Mouse (Mus musculus) left cerebral cortex, postnatal 4 days (tissue): ENCODE results near the gene Klhl41. TPM values are rescaled to one million over a fixed set of nuclear protein-coding genes. Genes with fewer than 3 reads are reported as not detected.
"Not testable (repeated sequence)": the region's sequence is repeated elsewhere in the genome, so short reads cannot be mapped to it uniquely, and the experiment has no call there.

Source experiments
- DNase-seq: peaks from one replicate; pipeline ENCODE4 v3.0.0-alpha.2; 2022
- intact Hi-C: fragments of 180-260 bp; cut with DNase I; formaldehyde crosslinking; loops from one replicate; pipeline ENCODE4 v1.15.1; 2025
- total RNA-seq, 2 experiments: library from RNA; stranded (reverse); gene quantifications; 2 replicates each; pipeline ENCODE4 v1.2.3; 2021

The Klhl41 gene
- total RNA-seq, result under 1 TPM; 0.58 to 0.66 TPM

DNA sequence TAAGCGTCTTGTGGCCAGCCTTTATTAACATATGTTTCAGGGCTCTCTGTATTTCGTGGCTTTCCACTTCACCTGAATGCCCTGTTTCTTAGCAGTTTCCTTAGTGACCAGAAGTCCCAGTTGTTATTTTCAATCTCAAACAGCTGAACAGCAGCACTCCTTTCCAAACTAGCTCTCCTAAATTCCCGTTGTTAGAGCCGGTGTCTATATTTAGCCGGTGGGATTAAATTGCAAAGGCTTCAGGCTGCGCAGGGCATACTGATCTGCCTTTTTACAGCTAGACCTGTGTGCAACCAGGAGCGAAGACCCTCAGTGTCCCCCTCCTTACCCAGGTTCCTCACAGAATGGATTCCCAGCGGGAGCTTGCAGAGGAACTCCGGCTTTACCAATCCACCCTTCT lies at the start of gene Klhl41:
Gene Klhl41 (plus strand): TSS at position 268 of the 400 bp plus-strand sequence.
- no peak for DNase-seq

DNA sequence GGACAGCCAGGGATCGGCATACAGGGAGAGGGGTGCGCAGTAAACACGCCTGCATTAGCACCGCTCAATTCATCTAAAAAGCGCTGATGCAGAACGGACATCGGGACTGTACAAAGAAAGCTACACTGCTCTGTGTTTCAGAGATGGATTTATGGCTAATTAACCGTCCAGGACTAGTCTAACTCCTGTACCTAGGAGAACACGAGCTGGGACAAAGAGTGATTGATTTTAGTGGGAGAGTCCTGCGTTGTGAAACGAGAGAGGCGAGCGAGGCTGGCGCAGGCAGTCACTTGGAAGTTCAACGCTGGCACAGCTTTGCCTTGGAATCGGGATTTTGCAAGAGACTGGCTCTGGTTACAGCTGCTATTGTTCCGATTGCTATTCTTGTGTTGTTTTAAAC lies 40.7 kb upstream of the Klhl41 start:
- intact Hi-C loops, result no loop called here
- no peak for DNase-seq

More for the DNA sequence above, at the start of gene Klhl41:
- intact Hi-C loops, result no loop called here

DNA sequence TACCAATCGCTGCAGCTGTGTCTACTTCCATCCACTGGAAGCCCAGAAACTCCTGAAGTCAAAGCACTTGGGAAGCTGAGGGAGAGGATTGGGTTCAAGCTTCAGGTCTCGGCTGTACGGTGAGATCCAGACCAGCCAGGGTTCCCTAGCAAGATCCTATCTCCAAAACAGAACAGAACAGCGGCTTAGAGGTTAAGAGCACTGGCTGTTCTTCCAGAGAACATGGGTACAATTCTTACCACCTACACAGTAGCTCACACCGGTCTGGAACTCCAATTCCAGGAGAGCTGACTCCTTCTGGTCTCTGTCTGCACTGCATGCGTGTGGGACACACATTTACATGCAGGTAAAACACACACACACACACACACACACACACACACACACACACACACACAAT lies 40.0 kb upstream of the Klhl41 start:
- intact Hi-C loops, result no loop called here
- no peak for DNase-seq

DNA sequence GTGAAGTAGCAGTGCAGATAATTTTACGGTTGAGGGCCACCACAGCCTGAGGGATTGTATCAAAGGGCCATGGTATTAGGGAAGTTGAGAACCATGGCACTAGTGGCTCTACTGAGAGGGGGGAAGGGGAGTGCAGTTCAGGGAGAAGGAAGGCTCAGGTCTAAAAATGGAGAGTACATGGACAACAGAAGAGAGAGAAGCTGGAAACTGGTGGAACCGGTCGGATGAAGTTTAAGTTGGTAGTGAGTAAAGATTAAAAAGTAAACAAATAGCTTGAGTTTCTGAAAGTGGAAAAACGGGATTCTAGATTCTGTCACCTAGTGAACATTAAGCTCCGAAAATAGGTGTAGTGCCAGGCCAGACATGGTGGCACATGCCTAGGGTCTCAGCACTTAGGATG lies 39.1 kb upstream of the Klhl41 start:
- intact Hi-C loops, result no loop called here
- no peak for DNase-seq

DNA sequence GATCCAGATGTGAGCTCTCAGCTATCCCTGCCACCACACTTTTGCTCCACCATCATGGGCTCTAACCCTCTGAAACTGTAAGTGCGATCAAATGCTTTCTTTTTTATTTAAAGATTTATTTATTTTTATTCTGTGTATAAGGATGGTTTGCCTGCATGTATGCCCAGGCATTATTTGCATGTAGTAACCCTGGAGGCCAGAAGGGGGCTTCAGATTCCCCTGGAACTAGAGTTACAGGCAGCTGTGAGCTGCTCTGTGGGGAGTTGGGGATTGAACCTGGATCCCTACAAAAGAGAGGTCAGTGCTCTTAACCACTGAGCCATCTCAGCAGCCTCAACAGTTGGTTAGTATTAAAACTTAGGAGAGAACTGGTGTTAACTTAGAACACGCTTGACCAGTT lies 38.5 kb upstream of the Klhl41 start:
- intact Hi-C loops, result no loop called here
- DNase-seq, result no peak

DNA sequence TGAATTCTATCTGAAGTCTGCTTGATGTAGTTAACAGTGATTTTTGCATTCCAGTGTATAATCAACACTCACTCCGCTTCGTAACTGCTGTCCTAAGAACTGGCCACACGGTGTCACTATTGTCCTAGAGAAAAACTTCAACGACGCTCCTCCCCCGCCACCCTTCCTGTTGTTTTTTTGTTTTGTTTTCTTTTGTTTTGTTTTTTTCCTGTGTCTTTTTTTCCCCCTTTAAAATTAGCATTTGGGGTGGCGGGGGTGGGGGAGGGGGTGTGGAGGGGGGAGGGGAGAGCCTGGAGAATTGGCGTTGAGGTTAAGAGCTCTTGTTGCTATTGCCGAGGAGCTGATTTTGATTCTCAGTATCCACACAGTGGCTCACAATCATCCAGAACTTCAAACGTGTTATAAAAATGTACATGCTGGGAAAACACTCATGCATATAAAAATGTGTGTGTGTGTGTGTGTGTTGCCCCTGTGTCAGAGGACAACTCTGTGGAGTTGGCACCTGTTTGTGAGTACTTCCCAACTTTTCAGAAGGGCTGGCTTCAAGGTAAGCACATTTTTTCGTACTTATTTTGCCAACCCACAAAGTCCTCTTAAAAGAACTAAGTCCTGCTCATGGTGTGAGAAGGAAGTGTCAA lies 34.7 kb upstream of the Klhl41 start:
- DNase-seq, result peak; percentile 36
- intact Hi-C loops, result loop anchor here (5.0 kb wide), 1 partner anchor 927 kb away; no protein-coding TSS in a partner anchor

DNA sequence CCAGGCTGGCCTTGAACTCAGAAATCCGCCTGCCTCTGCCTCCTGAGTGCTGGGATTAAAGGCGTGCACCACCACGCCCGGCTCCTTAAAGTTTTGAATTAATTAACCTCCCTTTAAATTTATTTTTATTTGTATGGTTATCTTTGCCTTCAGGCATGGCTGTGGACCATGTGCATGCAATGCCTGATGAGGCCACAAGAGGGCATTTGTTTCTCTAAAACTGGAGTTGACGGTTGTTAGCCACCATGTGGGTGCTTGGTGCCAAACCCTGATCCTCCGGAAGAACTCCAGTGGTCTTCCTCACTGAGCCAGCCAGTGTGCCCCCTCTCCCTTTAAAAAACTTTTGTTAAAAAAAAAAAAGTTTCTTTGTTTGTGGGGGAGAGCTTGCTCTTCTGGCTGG lies 34.1 kb upstream of the Klhl41 start:
- peak; percentile 43 for DNase-seq
- intact Hi-C loops, result loop anchor here (5.0 kb wide), 1 partner anchor 926 kb away; no protein-coding TSS in a partner anchor

DNA sequence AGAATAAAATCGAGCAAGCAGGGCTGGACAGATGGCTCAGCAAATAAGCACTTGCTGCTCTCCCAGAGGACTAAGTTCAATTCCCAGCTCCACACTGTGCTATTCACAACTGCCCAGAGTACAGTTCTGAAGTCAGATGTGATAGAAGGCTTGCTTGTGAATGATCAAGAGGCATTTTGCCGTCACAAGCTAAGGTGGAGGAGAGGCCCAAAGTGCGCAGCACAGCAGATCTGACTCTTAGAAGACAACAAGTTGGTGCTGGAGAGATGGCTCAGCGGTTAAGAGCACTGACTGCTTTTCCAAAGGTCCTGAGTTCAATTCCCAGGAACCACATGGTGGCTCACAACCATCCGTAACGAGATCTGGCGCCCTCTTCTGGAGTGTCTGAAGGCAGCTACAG lies 31.9 kb upstream of the Klhl41 start:
- not testable (repeated sequence) for DNase-seq
- intact Hi-C loops, result loop anchor here (5.0 kb wide), 1 partner anchor 924 kb away; no protein-coding TSS in a partner anchor

DNA sequence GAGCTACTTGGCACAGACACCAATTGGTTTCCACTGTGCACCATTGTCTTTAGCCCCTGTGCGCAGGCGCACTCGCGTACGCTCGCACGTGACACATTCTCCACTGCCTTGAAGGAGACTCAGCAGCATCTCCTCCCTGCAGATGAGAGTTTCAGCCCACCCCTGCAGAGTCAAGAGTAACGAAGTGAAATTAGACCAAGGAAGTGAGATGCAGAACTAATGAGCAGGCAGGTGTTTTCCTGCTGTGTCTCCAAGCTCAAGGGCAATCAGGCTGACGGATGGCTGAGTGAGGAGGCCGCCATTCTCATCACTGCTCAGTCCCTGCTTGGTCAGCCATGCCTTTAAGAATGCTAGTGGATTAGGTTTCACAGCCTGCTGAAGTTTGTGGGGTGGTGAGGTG lies 29.8 kb upstream of the Klhl41 start:
- intact Hi-C loops, result no loop called here
- peak; percentile 49 for DNase-seq

DNA sequence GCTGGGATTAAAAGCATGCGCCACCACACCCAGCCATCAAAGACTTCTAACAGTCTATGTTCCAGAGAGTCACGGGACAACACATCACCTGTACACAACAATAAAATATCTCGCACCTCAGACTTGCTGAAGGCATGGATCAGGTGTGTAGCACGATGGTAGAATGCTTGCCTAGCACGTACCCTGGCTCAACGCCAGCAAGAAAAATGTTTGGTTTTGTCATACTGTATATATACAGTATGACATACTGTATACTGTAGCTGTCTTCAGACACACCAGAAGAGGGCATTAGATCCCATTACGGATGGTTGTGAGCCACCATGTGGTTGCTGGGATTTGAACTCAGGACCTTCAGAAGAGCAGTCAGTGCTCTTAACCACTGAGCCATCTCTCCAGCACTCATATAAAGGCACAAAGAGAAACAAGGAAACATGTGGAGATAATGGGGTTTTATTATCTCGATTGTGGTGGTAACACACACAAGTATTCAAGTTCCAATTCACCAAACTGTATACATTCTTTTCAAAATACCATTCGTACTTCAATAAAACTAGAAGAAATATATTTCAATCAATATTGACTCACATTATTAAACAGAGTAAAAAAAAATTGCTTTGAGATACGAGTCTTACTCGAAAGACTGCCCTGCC lies 24.8 kb upstream of the Klhl41 start:
- intact Hi-C loops, result no loop called here
- no peak for DNase-seq

DNA sequence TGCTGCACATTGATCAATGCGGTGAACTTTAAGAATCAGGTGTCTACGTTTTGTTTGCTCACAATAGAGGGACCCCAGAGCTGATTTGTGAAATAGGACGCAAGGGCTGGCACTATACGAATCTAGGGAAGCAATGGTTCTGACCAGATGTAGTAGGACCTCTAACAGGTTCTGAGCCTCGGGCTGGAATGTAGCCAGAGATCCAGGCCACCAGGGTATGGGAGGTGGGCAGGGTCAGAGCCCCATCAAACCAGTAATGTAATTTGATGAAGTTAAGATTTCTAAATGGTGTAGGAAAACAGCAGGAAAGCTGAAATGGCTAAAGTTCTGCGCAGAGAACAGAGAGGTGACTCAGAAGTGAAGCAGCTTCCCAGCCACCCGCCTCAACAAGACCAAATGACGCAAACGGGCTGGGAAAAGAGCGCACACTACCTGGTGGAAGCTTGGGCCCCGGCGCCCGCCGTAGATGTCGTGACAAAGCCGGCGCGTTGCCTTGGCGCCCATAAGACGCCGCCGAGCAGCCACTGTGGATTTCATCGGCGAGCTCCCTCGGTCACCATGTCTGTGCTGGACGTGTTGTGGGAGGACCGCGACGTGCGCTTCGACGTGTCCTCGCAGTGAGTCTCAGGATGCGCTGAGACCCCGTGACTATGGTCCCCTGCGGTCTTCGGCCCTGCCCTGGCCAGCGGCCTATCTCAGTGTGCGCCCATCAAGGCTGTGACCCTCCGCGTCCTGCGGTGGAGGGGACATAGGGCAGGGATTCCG lies 23.0 kb upstream of the Klhl41 start, which contains the start of gene Bbs5:
Gene Bbs5 (plus strand): TSS at position 446 of the 765 bp plus-strand sequence.
- DNase-seq, result peak; percentile 91
- intact Hi-C loops, result no loop called here

DNA sequence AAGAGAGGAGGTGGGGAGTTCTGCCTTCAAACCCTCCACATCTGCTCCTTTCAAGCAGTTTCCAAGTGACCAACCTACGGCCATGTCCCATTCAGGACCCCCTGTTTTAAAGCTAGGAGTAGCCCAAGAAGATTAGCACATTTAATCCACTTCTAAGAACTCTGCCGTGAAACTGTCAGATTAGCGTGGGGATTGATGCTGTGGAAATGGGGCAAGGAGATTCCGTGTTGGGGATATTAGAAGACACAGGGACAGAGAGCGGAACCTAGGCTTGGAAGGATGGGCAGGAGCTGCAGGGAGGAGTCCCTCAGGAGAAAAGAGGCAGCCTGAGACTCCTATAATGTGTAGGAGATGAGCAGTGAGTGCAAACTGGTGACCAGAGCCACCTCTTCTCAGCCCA lies 20.2 kb upstream of the Klhl41 start:
- intact Hi-C loops, result loop anchor here (10.0 kb wide), 1 partner anchor 55 kb away; no protein-coding TSS in a partner anchor
- DNase-seq, result no peak

DNA sequence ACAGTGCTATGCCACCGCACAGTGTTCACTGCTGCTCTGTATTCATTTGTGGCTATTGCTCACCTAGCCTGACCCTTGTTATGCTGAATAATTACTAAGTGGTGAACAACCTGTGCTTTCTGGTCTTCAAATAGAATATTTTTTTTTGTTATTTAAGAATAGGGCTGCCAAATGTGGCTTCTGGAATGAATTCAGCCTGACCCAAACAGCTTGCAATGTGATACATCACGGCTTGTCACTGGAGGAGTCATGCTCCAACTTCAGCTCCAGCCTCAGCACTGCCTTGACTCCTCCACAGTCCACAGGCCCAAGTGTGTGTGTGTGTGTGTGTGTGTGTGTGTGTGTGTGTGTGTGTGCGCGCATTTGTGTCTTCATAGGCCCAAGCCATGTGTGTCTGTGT lies 10.6 kb upstream of the Klhl41 start:
- intact Hi-C loops, result loop anchor here (10.0 kb wide), 1 partner anchor 45 kb away; no protein-coding TSS in a partner anchor
- DNase-seq, result no peak

DNA sequence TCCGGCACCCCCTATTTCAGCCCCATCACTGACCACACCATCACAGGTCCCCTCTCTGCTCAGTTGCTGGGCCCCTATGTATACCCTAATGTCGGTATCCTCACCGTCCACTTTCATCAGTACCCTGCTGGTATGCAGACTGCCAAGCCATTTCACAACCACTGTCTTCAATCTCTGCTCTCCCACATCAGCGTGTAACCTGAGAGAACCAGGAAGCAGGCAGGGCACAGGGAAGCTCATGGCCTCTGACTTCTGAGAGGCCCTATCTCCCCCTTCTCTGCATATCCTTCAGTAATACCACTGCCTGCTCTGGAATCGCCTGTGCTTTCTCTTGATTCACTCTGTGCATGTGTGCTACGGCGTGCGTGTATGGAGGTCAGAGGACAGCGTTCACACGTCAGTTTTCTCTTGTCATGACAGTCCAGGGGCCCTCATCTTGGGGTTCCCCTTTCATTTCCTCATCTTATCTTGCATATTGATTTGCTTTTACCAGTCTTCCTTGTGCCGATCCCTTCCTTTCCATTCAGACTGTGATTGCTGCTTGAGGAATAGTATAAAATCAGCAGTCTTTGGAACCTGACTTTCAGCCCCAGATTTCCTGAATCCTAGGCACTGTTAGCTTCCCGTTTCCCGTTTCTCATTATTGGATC lies 6.0 kb upstream of the Klhl41 start:
- no peak for DNase-seq
- intact Hi-C loops, result no loop called here

DNA sequence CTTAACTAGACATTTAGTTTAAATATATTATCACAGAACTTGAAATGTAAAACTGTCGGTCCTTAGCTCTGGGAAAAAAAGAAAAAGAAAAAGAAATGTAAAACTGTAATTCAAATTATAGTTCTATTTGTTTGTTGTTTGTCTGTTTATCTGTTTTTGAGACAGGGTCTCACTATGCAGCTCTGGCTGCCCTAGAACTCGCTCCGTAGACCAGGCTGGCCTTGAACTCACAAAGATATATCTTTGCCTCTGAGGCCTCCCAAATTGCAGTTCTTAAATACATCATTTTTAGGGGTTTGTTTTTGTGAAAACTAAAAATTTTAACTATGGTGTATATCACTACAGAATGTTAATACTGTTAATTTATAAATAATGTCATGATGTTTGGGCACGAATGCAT lies 2.3 kb upstream of the Klhl41 start:
- DNase-seq, result no peak
- intact Hi-C loops, result no loop called here

DNA sequence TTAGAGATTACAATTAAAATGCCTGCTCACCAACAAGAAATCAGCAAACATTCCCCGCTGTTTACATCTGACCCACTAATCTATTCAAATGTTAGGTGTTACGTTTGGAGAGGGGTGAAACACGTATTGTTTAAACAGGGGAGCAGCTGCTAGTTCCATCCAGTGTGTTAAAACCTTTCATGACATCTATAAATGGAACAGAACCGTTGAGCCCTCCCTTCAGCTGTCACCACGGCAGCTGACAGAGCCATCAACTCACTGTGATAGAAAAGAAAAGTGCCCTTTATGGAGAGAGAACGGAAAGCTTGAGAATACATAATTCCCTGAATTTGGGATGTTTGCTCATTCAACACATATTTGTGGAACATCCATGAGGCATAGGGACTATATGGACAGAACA lies 1.5 kb upstream of the Klhl41 start:
- no peak for DNase-seq
- intact Hi-C loops, result no loop called here

DNA sequence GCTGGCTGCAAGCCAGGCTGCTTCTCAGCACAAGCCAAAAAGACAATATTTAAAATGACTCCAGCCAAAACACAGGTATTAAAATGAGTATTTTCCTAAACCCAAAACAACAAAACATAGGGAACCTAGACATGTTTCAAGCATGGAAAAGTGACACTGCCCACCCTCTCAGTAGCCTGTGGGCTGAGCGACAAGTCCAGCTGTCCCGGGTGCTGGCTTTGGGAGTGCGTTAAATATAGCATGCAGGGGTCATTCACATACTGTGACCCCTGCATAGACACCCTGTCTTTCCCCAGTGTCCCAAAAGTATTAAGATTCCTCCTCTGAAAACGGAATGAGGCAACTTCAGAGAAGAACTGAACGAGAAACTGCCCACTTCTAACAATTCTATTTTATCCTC lies 3.8 kb downstream of the Klhl41 start:
- intact Hi-C loops, result no loop called here
- DNase-seq, result no peak

DNA sequence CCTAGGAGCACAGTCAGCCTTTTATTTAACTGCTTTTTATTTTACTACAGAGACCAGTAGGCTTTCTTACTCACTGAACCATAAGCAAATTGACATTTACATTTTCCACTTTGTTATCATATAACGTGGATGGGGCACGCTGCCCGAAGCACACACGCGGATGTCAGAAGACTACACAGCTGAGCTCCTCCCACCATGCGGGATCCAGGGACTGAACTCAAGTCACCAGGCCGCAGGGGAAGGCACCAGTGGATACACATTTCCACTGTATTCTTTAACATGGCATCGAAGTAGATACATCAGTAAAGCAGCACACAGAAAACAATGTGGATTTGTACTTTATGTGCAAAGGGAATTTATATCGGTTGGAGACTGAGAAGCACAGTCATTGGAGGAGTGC lies 5.3 kb downstream of the Klhl41 start:
- intact Hi-C loops, result no loop called here

DNA sequence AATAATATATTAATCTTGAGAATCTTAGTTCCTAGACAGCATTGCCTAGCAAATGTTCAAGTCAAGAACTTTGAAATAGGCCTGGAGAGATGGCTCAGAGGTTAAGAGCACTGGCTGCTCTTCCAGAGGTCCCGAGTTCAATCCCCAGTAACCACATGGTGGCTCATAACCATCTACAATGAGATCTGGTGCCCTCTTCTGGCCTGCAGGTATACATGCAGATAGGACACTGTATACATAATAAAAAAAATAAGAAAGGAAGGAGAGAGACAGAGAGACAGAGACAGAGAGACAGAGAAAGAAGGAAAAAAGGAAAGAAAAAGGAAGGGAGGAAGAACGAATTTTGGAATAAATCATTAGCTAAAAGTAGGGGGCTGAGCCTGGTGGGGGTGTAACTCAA lies 6.8 kb downstream of the Klhl41 start:
- DNase-seq, result no peak
- intact Hi-C loops, result no loop called here

More for the DNA sequence above, 5.3 kb downstream of the Klhl41 start:
- DNase-seq, result no peak

DNA sequence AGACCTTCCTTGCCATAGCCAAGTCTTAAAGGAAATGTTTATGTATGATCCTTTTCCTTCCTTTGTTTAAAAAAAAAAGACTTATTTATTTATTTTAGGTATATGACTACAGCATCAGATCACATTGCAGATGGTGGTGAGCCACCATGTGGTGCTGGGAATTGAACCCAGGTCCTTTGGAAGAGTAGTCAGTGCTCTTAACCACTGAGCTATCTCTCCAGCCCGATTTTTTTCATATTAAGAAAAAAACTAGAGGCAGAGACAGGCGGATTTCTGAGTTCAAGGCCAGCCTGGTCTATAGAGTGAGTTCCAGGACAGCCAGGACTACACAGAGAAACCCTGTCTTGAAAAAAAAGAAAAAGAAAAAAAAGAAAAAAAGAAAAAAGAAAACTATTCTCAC lies 7.3 kb downstream of the Klhl41 start:
- DNase-seq, intact Hi-C loops: not testable (repeated sequence)

DNA sequence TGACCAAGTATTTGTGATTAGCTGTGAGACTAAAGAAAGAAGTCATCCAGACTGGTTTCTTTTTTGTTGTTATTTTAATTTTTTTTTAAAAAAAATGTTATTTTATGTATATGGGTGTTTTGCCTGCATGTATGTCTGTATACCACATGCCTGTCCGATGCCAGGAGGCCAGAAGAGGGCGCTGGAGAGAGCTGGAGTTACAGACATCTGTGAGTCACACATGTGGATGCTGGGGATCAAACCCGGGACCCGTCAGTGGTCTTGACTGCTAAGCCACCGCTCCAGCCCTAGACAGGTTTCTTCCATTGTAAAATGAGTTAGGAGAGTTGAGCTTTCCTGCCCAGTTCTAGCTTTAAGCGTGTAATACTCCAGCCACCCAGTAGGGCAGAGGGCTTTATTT lies 10.1 kb downstream of the Klhl41 start:
- no peak for DNase-seq
- intact Hi-C loops, result no loop called here
